Mouse (Mus musculus): Measurements from ENCODE around the gene Inhba. TPM values are rescaled to one million over a fixed set of nuclear protein-coding genes. Genes with fewer than 3 reads are reported as not detected.

The Inhba gene
- polyA plus RNA-seq, 1 experiment: 0.74 TPM

- no peak overlapping the region for H3K27ac ChIP-seq (ENCODE audit: insufficient read depth, low read depth, low read length)
- no peak overlapping the region for H3K4me3 ChIP-seq (ENCODE audit: insufficient read depth, low read length)
- TF ChIP-seq POLR2A (IDR thresholded peaks at IDR 0.05; ENCODE audit: borderline replicate concordance, low read depth, low read length): no peak
- TF ChIP-seq CTCF (IDR thresholded peaks at IDR 0.05; ENCODE audit: low read depth, low read length): no peak
- H3K4me1 ChIP-seq (ENCODE audit: control insufficient read depth, insufficient read depth, low read length): no peaks in the 10 kb centered on the region
These were observed 10.2 kb downstream of the Inhba start for GRCm38 (mm10) chr13:16021849-16022248.

DNA sequence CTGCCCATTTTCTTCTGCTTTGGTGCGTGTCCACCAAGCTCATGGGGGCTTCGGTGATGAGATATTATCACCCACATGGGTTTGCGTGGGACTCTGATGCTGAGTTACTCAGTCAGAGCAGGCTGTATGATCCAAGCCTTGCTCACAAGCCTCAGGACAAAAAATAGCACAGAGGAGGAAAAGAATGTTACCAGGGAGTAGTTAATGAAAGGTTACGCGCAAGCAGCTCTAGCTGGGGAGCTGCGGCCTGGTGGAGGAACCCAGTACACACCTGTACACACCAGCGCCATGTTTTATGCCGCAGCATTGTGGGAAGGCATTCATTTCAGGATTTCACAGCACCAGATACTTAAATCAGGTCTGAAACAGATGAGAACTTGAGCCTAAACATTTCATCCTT is 10.9 kb downstream of the Inhba start:
- no peak overlapping the region for H3K27ac ChIP-seq (ENCODE audit: insufficient read depth, low read depth, low read length)
- TF ChIP-seq POLR2A (IDR thresholded peaks at IDR 0.05; ENCODE audit: borderline replicate concordance, low read depth, low read length) (no peak), CTCF (IDR thresholded peaks at IDR 0.05; ENCODE audit: low read depth, low read length) (no peak)

DNA sequence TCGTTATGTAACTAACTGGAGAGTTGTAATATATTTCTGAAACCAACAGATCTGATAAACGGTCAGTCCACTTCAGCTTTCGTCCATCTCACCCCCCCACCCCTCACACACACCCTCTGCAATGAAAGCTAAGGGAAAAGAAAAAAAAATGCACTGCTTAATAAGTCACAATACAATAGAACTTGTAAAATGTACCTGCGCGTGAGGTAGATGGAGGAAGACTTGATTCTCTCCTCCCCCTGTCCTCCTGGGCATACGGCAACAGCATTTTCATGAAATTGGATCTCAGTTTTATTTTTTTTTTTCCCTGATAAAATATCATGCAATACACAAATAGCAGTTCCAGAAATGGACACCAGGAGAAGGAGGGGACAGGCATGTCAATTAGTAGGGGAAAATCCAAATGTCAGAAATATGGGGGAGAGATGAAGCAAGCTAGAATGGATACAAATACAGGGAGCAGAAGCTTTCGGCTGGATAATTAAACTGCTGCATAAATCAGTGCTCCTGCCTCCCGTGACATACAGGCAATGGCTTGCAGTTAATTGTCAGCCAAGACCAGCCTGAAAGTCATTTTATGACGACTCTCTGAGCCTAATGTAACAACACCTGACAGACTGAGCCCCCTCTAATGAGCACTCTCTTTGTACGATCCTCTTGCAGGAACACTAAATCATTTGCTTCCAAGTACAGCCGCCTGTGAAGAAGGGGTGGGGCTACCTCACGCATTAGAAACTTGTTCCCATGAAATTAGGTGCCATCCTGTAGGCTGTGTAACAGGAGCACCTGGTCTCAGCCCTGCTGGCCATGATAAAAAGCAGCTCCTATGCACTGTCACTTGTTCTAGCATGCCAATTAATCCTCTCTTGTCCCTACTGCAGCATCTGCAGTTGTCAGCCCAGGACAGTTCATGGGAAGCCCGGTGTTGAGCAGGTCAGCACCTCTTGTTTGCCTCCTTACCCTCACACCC is 11.7 kb downstream of the Inhba start:
- no peaks in the 10 kb centered on the region for H3K4me1 ChIP-seq (ENCODE audit: control insufficient read depth, insufficient read depth, low read length)
- no peak for TF ChIP-seq POLR2A (IDR thresholded peaks at IDR 0.05; ENCODE audit: borderline replicate concordance, low read depth, low read length)
- no peak overlapping the region for H3K4me3 ChIP-seq (ENCODE audit: insufficient read depth, low read length)
- H3K27ac ChIP-seq (ENCODE audit: insufficient read depth, low read depth, low read length): no peak overlapping the region

More for the DNA sequence above, 10.9 kb downstream of the Inhba start:
- no peak overlapping the region for H3K4me3 ChIP-seq (ENCODE audit: insufficient read depth, low read length)
- no peaks in the 10 kb centered on the region for H3K4me1 ChIP-seq (ENCODE audit: control insufficient read depth, insufficient read depth, low read length)

- TF ChIP-seq CTCF (IDR thresholded peaks at IDR 0.05; ENCODE audit: low read depth, low read length): no peak
- no peak for TF ChIP-seq POLR2A (IDR thresholded peaks at IDR 0.05; ENCODE audit: borderline replicate concordance, low read depth, low read length)
These were observed 19.0 kb downstream of the Inhba start for GRCm38 (mm10) chr13:16030557-16031057.

DNA sequence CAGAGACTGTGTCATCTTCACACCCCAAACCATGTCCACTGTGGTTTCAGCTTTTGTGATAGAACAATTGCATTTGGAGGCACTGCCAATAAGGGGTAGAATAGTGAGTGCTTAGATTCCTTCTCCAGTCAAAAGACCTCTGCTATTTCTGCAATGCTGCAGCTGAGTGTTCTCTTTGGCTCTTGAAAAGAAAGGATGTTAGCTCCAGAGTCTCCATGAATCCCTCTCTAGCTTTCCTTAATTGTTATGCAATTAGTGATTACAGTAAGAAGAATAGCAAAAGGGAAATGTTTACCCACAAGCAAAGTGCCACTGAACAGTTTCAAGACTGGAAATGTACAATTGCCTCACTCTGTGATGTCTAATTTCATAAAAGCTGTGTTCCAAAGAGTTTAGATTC is 20.8 kb downstream of the Inhba start:
- Histone ChIP-seq H3K27ac (ENCODE audit: insufficient read depth, low read depth, low read length) (no peak overlapping the region), H3K4me1 (ENCODE audit: control insufficient read depth, insufficient read depth, low read length) (no peaks in the 10 kb centered on the region)
- no peak for TF ChIP-seq POLR2A (IDR thresholded peaks at IDR 0.05; ENCODE audit: borderline replicate concordance, low read depth, low read length)
- TF ChIP-seq CTCF (IDR thresholded peaks at IDR 0.05; ENCODE audit: low read depth, low read length): no peak

More at GRCm38 (mm10) chr13:16030557-16031057, 19.0 kb downstream of the Inhba start:
- Histone ChIP-seq H3K4me3 (ENCODE audit: insufficient read depth, low read length) (no peak overlapping the region), H3K27ac (ENCODE audit: insufficient read depth, low read depth, low read length) (no peak overlapping the region), H3K4me1 (ENCODE audit: control insufficient read depth, insufficient read depth, low read length) (no peaks in the 10 kb centered on the region)

GRCm38 (mm10) chr13:16032935-16033592 is 21.4 kb downstream of the Inhba start:
- H3K4me1 ChIP-seq (ENCODE audit: control insufficient read depth, insufficient read depth, low read length): no peaks in the 10 kb centered on the region
- no peak for TF ChIP-seq POLR2A (IDR thresholded peaks at IDR 0.05; ENCODE audit: borderline replicate concordance, low read depth, low read length)
- no peak for TF ChIP-seq CTCF (IDR thresholded peaks at IDR 0.05; ENCODE audit: low read depth, low read length)
- H3K4me3 ChIP-seq (ENCODE audit: insufficient read depth, low read length): no peak overlapping the region
- no peak overlapping the region for H3K27ac ChIP-seq (ENCODE audit: insufficient read depth, low read depth, low read length)

More for the DNA sequence above, 20.8 kb downstream of the Inhba start:
- no peak overlapping the region for H3K4me3 ChIP-seq (ENCODE audit: insufficient read depth, low read length)

- TF ChIP-seq POLR2A (IDR thresholded peaks at IDR 0.05; ENCODE audit: borderline replicate concordance, low read depth, low read length) (no peak), CTCF (IDR thresholded peaks at IDR 0.05; ENCODE audit: low read depth, low read length) (no peak)
- H3K4me3 ChIP-seq (ENCODE audit: insufficient read depth, low read length): no peak overlapping the region
- H3K4me1 ChIP-seq (ENCODE audit: control insufficient read depth, insufficient read depth, low read length): no peaks in the 10 kb centered on the region
- no peak overlapping the region for H3K27ac ChIP-seq (ENCODE audit: insufficient read depth, low read depth, low read length)
These were observed 57.4 kb downstream of the Inhba start for GRCm38 (mm10) chr13:16069079-16069478.

GRCm38 (mm10) chr13:16077276-16077675 is 65.6 kb downstream of the Inhba start:
- TF ChIP-seq CTCF (IDR thresholded peaks at IDR 0.05; ENCODE audit: low read depth, low read length): no peak
- no peak for TF ChIP-seq POLR2A (IDR thresholded peaks at IDR 0.05; ENCODE audit: borderline replicate concordance, low read depth, low read length)
- Histone ChIP-seq H3K4me1 (ENCODE audit: control insufficient read depth, insufficient read depth, low read length) (no peaks in the 10 kb centered on the region), H3K27ac (ENCODE audit: insufficient read depth, low read depth, low read length) (no peak overlapping the region), H3K4me3 (ENCODE audit: insufficient read depth, low read length) (no peak overlapping the region)

GRCm38 (mm10) chr13:16078216-16078731 is 66.6 kb downstream of the Inhba start:
- Histone ChIP-seq H3K4me1 (ENCODE audit: control insufficient read depth, insufficient read depth, low read length) (no peaks in the 10 kb centered on the region), H3K4me3 (ENCODE audit: insufficient read depth, low read length) (no peak overlapping the region), H3K27ac (ENCODE audit: insufficient read depth, low read depth, low read length) (no peak overlapping the region)
- no peak for TF ChIP-seq POLR2A (IDR thresholded peaks at IDR 0.05; ENCODE audit: borderline replicate concordance, low read depth, low read length)
- no peak for TF ChIP-seq CTCF (IDR thresholded peaks at IDR 0.05; ENCODE audit: low read depth, low read length)

Measured in bone marrow macrophage, adult 2 months (primary cell).